Mouse (Mus musculus) midbrain, embryonic 12.5 days (tissue): ENCODE results near the gene Plagl1. TPM values are rescaled to one million over a fixed set of nuclear protein-coding genes. Genes with fewer than 3 reads are reported as not detected.

Experiments
- ATAC-seq: fragments of 200-750 bp; cut with Nextera tagmentation; 2 replicates; pipeline ENCODE4 v1.8.0; 2017; ENCODE audit warnings: low read depth, moderate TSS enrichment, moderate library complexity; ENCODE audit not compliant: low FRiP score
- H3K27ac ChIP-seq: fragments of 300-500 bp; sonication (generic); replicated peaks from 2 replicates; pipeline ENCODE4 v1.5.1; 2016; ENCODE audit warnings: mild to moderate bottlenecking
- H3K27me3 ChIP-seq: fragments of 300-500 bp; sonication (generic); 2 replicates; pipeline ENCODE4 v1.6.1; 2016; ENCODE audit warnings: mild to moderate bottlenecking
- H3K36me3 ChIP-seq: fragments of 300-500 bp; sonication (generic); 2 replicates; pipeline ENCODE4 v1.6.1; 2016
- H3K4me1 ChIP-seq: fragments of 300-500 bp; sonication (generic); 2 replicates; pipeline ENCODE4 v1.6.1; 2016
- H3K4me2 ChIP-seq: fragments of 300-500 bp; sonication (generic); replicated peaks from 2 replicates; pipeline ENCODE4 v1.6.1; 2016; ENCODE audit warnings: mild to moderate bottlenecking, moderate library complexity
- H3K4me3 ChIP-seq: fragments of 300-500 bp; sonication (generic); 2 replicates; pipeline ENCODE4 v1.5.1; 2016; ENCODE audit warnings: mild to moderate bottlenecking
- H3K9ac ChIP-seq: fragments of 300-500 bp; sonication (generic); replicated peaks from 2 replicates; pipeline ENCODE4 v1.6.1; 2016; ENCODE audit warnings: mild to moderate bottlenecking, moderate library complexity
- H3K9me3 ChIP-seq: fragments of 300-500 bp; sonication (generic); 2 replicates; pipeline ENCODE4 v1.6.1; 2016; ENCODE audit warnings: mild to moderate bottlenecking
- WGBS: fragments of 180-500 bp; shearing (Covaris S2); methylation state at CpG from one replicate; pipeline ENCODE4 v1.1.7; 2016; 5-methylcytosine and 5-hydroxymethylcytosine counted together
- polyA plus RNA-seq: library from polyadenylated mRNA; unstranded; fragments of >200 nt; fragmentation: Nextera tagmentation; extraction: Ambion mirVana; gene quantifications from 2 replicates; pipeline ENCODE4 v1.2.1, GENCODE M21; 2016

Gene Plagl1
- polyA plus RNA-seq, 1 experiment from 2014 or later, result 77.2 TPM

DNA sequence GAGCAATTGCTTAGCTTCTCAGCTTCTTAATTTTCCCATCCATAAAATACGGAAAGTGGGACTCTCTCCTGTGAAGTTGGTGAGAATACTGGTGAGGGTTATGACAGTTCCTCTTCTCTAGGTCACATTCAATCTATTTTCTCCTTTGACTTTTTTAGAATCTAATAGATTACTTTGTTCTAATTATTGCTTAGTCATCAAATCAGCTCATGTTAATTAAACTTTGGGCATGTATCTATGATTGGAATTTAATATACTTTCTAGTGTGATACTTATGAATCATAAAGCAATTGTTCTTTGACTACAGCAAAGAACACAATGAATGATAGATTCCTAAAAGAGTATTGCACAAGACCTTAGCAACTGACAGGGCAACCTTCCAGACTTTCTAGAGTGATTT lies 38.6 kb downstream of the Plagl1 start:
- Histone ChIP-seq H3K4me3 (no peak overlapping the region), H3K27ac (no peak overlapping the region), H3K27me3 (no peaks in the 10 kb centered on the region), H3K36me3 (no peaks in the 10 kb centered on the region), H3K9ac (no peak overlapping the region), H3K9me3 (no peaks in the 10 kb centered on the region), H3K4me1 (0 out of 2 replicates have a peak, but pooled peaks cover 4% of the 10 kb centered on the region), H3K4me2 (no peak overlapping the region)
- 91% methylated on average over 1 of the region's 1 CpGs for WGBS
- no peak for ATAC-seq

DNA sequence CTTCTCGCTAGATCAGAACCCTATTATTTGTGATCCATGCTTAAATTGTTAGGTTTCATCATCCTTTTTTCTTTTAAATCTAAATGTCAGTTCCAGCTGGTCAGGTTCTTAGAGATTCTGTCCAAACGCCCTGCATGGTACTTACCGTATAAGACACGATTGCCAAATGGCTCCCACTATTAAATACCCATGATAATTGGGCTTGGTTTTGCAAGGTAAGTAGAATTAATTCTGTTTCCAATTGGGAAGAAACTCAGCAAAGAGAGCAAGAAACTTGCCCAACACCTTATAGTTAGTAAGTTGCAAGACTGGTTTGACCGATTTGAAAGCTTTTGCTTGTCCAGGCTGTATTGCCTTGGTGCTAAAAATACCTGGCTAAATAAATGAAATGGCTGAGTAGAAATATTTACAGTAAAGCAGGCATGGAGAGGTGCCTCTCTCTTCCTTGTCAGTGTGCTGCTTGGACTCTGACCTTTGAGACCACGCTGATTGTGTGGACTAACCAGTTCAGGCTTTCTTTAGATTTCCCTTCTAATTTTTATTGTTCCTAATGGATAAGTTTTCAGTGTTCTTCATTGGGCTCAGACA lies 39.9 kb downstream of the Plagl1 start:
- H3K27me3 ChIP-seq, result no peaks in the 10 kb centered on the region
- H3K4me2 ChIP-seq, result no peak overlapping the region
- no peak overlapping the region for H3K27ac ChIP-seq
- no peaks in the 10 kb centered on the region for H3K9me3 ChIP-seq
- H3K36me3 ChIP-seq, result no peaks in the 10 kb centered on the region
- 0 out of 2 replicates have a peak, but pooled peaks cover 4% of the 10 kb centered on the region for H3K4me1 ChIP-seq
- no peak for ATAC-seq
- 85% methylated on average over 6 of the region's 6 CpGs for WGBS
- H3K9ac ChIP-seq, result no peak overlapping the region
- no peak overlapping the region for H3K4me3 ChIP-seq

DNA sequence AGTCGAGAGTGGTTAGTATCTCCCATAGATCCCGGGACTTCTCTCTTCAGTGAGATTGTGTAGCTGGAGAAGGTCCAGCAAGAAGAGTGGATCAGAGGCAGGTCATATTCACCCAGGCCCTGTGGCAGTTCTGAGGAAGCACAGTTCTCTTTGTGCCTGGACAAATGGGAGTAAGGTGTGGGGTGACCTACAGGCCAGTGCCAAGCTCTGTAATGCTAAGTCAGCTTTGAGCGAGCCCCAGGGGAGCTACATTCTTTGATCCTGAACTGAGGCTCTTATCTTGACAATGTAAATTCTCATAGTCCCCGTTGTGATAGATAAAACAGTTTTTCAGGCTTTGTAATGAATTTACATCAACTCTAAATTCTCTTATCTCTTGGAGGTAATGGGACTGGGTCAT lies 42.1 kb downstream of the Plagl1 start:
- no peak overlapping the region for H3K9ac ChIP-seq
- no peak overlapping the region for H3K4me2 ChIP-seq
- no peaks in the 10 kb centered on the region for H3K27me3 ChIP-seq
- no peak overlapping the region for H3K27ac ChIP-seq
- no peaks in the 10 kb centered on the region for H3K36me3 ChIP-seq
- H3K9me3 ChIP-seq, result no peaks in the 10 kb centered on the region
- WGBS, result 75% methylated on average over 4 of the region's 4 CpGs
- H3K4me1 ChIP-seq, result peaks cover 14% of the 10 kb centered on the region
- no peak for ATAC-seq
- no peak overlapping the region for H3K4me3 ChIP-seq

DNA sequence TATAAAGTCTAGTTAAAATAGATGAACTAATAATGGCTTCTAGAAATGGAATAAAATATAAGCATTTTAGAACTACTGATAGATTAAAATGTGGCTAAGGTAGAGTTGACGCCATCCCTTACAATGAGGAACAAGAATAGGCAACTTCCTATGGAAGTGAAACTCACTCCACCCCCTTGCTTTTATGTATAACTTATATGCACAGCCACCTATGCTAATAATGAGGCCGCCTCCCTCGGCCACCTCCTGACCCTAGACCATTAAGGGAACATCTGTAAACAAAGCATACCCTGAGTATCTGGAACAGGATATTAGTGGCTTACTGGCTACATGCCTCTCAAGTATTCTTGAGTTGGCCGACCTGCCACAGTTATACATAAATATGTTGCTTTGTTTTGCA lies 43.5 kb downstream of the Plagl1 start:
- no peak overlapping the region for H3K4me2 ChIP-seq
- no peaks in the 10 kb centered on the region for H3K9me3 ChIP-seq
- no peaks in the 10 kb centered on the region for H3K27me3 ChIP-seq
- WGBS, result 80% methylated on average over 4 of the region's 4 CpGs
- no peak overlapping the region for H3K4me3 ChIP-seq
- H3K9ac ChIP-seq, result no peak overlapping the region
- H3K36me3 ChIP-seq, result no peaks in the 10 kb centered on the region
- no peak for ATAC-seq
- H3K4me1 ChIP-seq, result peaks cover 28% of the 10 kb centered on the region
- no peak overlapping the region for H3K27ac ChIP-seq

DNA sequence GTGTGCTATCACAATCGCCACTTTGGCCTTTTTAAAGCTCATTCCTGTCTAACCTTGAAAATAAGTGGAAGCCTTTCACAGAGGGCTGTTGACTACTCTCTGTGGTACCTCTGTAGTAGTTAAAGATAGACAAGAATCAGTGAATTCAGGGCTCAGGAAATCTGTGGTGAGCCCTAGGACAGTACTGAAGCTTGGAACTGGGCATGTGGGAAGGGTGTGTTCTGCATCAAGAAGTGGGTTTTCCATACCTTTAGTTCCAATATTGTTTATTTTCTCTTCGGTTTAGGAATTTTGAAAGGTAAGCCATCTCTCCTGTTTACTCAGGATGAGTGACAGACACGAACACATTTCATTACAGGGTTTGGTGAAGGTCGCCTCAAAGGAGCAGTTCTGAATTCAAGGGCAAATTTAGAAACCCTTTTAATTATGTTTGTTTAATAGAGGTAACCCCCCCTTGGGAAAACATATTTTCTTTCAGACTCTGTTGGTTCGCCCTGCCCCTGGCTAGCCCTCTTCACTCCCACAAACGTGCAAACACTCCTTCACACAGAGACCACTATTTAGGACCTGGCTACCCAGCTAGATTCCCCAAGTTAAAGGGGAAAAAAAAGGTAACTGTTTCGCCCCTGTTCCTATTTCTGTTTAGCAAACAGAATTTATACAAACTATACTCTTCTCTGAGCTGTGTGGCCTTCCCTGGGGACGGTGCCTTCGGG lies 46.8 kb downstream of the Plagl1 start:
- Histone ChIP-seq H3K9me3 (no peaks in the 10 kb centered on the region), H3K4me3 (no peak overlapping the region), H3K9ac (no peak overlapping the region), H3K4me2 (no peak overlapping the region), H3K27ac (peak overlapping the region; percentile 87), H3K36me3 (no peaks in the 10 kb centered on the region), H3K4me1 (peaks cover 52% of the 10 kb centered on the region), H3K27me3 (no peaks in the 10 kb centered on the region)
- ATAC-seq, result no peak
- WGBS, result 57% methylated on average over 9 of the region's 9 CpGs

DNA sequence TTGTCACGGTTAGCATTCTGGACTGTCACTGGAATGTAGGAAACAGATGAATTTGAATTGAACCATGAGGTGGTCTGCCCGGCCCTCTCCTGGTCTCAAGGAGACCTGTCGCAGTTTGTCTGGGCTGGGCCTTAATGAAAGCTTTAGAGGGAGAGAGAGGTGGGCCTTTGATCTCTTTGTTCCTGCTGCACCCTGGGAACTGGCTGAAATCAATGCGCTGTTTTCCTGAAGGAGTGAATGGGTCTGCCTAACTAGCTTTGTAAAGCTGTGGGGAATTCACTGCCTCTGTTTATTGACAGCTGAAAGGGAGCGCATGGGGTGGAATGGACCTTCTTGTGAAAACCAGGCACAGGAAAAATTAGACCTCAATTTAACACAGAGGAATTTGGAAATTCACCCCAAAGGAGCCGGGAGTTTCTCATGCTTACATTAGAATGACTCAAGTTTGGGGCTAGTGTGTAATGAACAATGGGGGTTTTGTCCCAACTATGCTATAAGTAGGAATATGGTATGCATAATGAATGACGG lies 47.8 kb downstream of the Plagl1 start:
- 0 out of 2 replicates have a peak overlapping the region, but pooled peaks have one; percentile 9 for H3K4me2 ChIP-seq
- H3K4me3 ChIP-seq, result no peak overlapping the region
- no peaks in the 10 kb centered on the region for H3K27me3 ChIP-seq
- H3K36me3 ChIP-seq, result peaks cover 4% of the 10 kb centered on the region; the same call in 1 of the 2 replicates
- H3K4me1 ChIP-seq, result peaks cover 60% of the 10 kb centered on the region
- H3K9me3 ChIP-seq, result no peaks in the 10 kb centered on the region
- WGBS, result 6% methylated on average over 7 of the region's 7 CpGs
- H3K9ac ChIP-seq, result no peak overlapping the region
- H3K27ac ChIP-seq, result peak overlapping the region; percentile 87
- peak; percentile 94 for ATAC-seq

DNA sequence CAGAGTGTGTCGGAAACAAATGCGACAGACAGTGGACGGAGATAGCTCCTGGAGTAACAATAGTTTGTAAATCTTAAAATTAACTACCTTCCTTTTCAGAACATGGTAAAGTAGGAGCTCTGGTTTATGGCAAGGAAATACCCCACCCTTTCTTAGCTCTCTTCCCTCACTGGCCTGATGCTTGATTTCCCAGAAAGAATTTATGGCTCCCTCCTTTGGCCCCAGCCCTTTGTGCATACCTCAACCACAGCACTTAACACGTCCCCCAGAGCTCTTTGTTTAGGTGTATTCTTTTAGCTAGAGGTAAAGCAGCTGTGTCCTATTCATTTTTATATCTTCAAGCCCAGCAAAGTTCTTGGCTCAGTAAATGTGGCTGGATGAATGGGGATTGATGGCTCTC lies 48.5 kb downstream of the Plagl1 start:
- Histone ChIP-seq H3K9me3 (no peaks in the 10 kb centered on the region), H3K27me3 (no peaks in the 10 kb centered on the region), H3K4me1 (peaks cover 63% of the 10 kb centered on the region), H3K9ac (no peak overlapping the region), H3K36me3 (peaks cover 4% of the 10 kb centered on the region; the same call in 1 of the 2 replicates), H3K27ac (peak overlapping the region; percentile 87), H3K4me2 (peak overlapping the region; percentile 9; the same call in 1 of the 2 replicates), H3K4me3 (no peak overlapping the region)
- 13% methylated on average over 4 of the region's 4 CpGs for WGBS
- no peak for ATAC-seq

DNA sequence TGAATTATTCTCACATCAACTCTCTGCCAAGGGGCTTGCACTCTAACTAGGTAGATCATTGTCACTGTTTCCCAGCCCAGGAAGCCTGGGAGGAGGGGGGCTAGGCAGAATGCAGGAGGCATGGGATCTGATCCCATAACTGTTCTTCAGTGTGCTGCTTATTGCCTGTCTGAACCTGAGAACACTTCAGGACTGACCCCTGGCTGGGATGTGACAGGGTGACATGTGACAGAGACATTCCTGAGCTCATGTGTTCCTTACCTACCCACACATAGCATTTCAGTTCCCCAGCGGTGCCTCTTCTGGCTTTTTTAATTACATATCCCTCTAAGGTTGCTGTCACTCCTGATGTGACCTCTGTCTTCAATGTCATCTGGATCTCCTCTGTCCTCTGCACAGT lies 49.5 kb downstream of the Plagl1 start:
- Histone ChIP-seq H3K4me2 (no peak overlapping the region), H3K4me3 (no peak overlapping the region), H3K9ac (no peak overlapping the region), H3K27ac (peak overlapping the region; percentile 87), H3K27me3 (no peaks in the 10 kb centered on the region), H3K36me3 (peaks cover 4% of the 10 kb centered on the region; the same call in 1 of the 2 replicates), H3K4me1 (peaks cover 73% of the 10 kb centered on the region), H3K9me3 (no peaks in the 10 kb centered on the region)
- 78% methylated on average over 1 of the region's 1 CpGs for WGBS
- no peak for ATAC-seq

DNA sequence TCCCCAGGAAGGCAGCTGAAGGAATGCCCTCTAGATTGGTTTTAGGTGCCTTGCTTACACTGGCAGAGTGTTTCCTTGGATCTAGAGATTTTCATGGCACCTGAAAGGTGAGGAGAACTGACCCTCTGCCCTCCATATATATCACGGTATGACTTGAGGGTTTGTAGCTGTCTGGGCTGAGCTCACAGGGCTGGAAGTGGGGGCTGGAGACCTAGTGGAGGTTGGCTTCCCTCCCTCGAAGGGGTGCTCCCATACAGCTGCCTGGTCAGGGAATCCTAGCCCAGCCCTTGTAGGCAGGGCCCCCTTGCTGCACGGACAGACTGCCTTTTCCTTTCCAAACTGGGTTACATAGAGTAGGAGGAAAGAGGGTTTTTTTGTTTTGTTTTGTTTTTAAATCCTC lies 52.5 kb downstream of the Plagl1 start:
- H3K36me3 ChIP-seq, result peaks cover 4% of the 10 kb centered on the region; the same call in 1 of the 2 replicates
- H3K9ac ChIP-seq, result no peak overlapping the region
- H3K4me3 ChIP-seq, result no peak overlapping the region
- no peak overlapping the region for H3K4me2 ChIP-seq
- H3K9me3 ChIP-seq, result no peaks in the 10 kb centered on the region
- no peak for ATAC-seq
- no peaks in the 10 kb centered on the region for H3K27me3 ChIP-seq
- peaks cover 87% of the 10 kb centered on the region for H3K4me1 ChIP-seq
- peak overlapping the region; percentile 90; the same call in 1 of the 2 replicates for H3K27ac ChIP-seq
- WGBS, result 65% methylated on average over 3 of the region's 3 CpGs

DNA sequence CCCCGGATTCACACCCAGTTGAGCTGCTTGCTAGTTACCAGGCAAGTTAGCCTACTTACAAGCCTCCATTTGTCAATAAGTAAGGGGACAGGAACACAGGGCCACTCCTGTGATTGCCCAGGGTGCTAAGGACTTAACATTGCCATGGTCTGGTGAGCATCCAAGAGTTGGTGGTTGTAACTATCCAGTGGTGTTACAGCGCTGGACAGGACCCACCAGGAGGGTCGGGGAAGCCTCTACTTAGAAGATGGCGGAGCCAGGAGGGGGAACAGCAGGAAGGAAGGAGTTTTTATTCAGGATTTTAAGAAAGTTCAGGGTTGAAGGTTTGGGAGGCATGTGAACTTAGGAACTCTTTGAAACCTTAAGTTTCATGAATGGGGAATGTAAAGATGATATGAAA lies 53.3 kb downstream of the Plagl1 start:
- Histone ChIP-seq H3K9me3 (no peaks in the 10 kb centered on the region), H3K4me1 (peaks cover 88% of the 10 kb centered on the region), H3K36me3 (peaks cover 4% of the 10 kb centered on the region; the same call in 1 of the 2 replicates), H3K4me2 (peak overlapping the region; percentile 37), H3K27ac (peak overlapping the region; percentile 90), H3K27me3 (no peaks in the 10 kb centered on the region), H3K4me3 (no peak overlapping the region), H3K9ac (no peak overlapping the region)
- WGBS, result 76% methylated on average over 4 of the region's 4 CpGs
- no peak for ATAC-seq

DNA sequence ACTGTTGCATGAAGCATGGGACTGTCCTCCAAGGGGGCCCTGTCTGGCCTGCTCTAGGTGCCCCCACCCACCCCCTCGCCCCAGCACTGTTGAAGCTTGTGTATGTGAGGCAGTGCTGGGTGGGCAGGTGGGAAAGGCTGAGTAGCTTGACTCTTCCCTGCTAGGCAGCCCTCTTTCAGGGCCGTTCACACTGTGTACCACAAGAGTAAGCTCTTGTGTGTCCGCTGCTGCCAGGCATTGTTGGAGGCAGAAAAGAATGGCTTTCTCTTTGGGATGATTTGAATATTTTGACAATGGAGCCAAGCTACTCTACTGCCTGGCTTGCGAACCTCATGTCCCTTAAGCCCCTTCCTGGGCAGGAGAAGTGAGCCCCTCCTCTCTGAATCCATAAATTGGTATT lies 54.7 kb downstream of the Plagl1 start:
- 14% methylated on average over 4 of the region's 4 CpGs for WGBS
- no peak overlapping the region for H3K4me3 ChIP-seq
- 0 out of 2 replicates have a peak overlapping the region, but pooled peaks have one; percentile 34 for H3K9ac ChIP-seq
- peak; percentile 89 for ATAC-seq
- no peaks in the 10 kb centered on the region for H3K27me3 ChIP-seq
- H3K9me3 ChIP-seq, result no peaks in the 10 kb centered on the region
- peaks cover 82% of the 10 kb centered on the region for H3K4me1 ChIP-seq
- peak overlapping the region; percentile 90 for H3K27ac ChIP-seq
- H3K4me2 ChIP-seq, result peak overlapping the region; percentile 37
- peaks cover 4% of the 10 kb centered on the region; the same call in 1 of the 2 replicates for H3K36me3 ChIP-seq
